Mouse (Mus musculus) forebrain, postnatal 0 days (tissue): ENCODE results near the gene Nup107. TPM values are rescaled to one million over a fixed set of nuclear protein-coding genes. Genes with fewer than 3 reads are reported as not detected.
A peak's percentile ranks its signal among the peaks of the same experiment; 100 is the strongest.

ENCODE experiments used
- ATAC-seq: fragments of 200-750 bp; cut with Nextera tagmentation; 2 replicates; pipeline ENCODE4 v1.8.0; 2017; ENCODE audit warnings: mild to moderate bottlenecking, moderate library complexity
- DNase-seq: peaks from one replicate; pipeline ENCODE4 v3.0.0-alpha.2; 2015
- H3K27ac ChIP-seq: fragments of 300-500 bp; sonication (generic); 2 replicates; pipeline ENCODE4 v1.5.1; 2014; ENCODE audit warnings: low read depth, mild to moderate bottlenecking, antibody characterized with exemption, low read length, moderate library complexity, mixed read lengths
- H3K27me3 ChIP-seq: fragments of 300-500 bp; sonication (generic); 2 replicates; pipeline ENCODE4 v1.6.1; 2014; ENCODE audit warnings: mild to moderate bottlenecking, low read length, mixed read lengths; ENCODE audit not compliant: insufficient read depth
- H3K36me3 ChIP-seq: fragments of 300-500 bp; sonication (generic); 2 replicates; pipeline ENCODE4 v1.6.1; 2014; ENCODE audit warnings: mild to moderate bottlenecking, moderate library complexity; ENCODE audit not compliant: insufficient read depth
- H3K4me1 ChIP-seq: fragments of 300-500 bp; sonication (generic); 2 replicates; pipeline ENCODE4 v1.6.1; 2014; ENCODE audit warnings: antibody characterized with exemption; ENCODE audit not compliant: insufficient read depth
- H3K4me2 ChIP-seq: fragments of 300-500 bp; sonication (generic); 2 replicates; pipeline ENCODE4 v1.6.1; 2014; ENCODE audit warnings: low read depth, mild to moderate bottlenecking, moderate library complexity
- H3K4me3 ChIP-seq: fragments of 300-500 bp; sonication (generic); 2 replicates; pipeline ENCODE4 v1.5.1; 2014; ENCODE audit warnings: low read depth, low read length, mixed read lengths
- H3K9ac ChIP-seq: fragments of 300-500 bp; sonication (generic); 2 replicates; pipeline ENCODE4 v1.6.1; 2014; ENCODE audit warnings: mild to moderate bottlenecking
- H3K9me3 ChIP-seq: fragments of 300-500 bp; sonication (generic); 2 replicates; pipeline ENCODE4 v1.6.1; 2016; ENCODE audit warnings: low read length
- CTCF ChIP-seq: sonication (generic); IDR thresholded peaks from 2 replicates; pipeline ENCODE4 v1.5.1; 2016; ENCODE audit warnings: antibody characterized with exemption, control low read depth, low read depth
- WGBS: fragments of 180-500 bp; shearing (Covaris S2); extraction: QIAGEN DNeasy Blood & Tissue Kit; methylation state at CpG from one replicate; pipeline ENCODE4 v1.1.7; 2014; 5-methylcytosine and 5-hydroxymethylcytosine counted together
- polyA plus RNA-seq: library from polyadenylated mRNA; unstranded; fragments of >200 nt; fragmentation: Nextera tagmentation; extraction: Ambion mirVana; gene quantifications from 2 replicates; pipeline ENCODE4 v1.2.1, GENCODE M21; 2015
- total RNA-seq: library from RNA; depleted of rRNA; stranded (reverse); fragments of >200 nt; gene quantifications from 2 replicates; pipeline ENCODE4 v1.2.3, GENCODE M21; 2014

Gene Nup107
- total and polyA plus RNA-seq, 2 experiments from 2014 or later = 27.1 to 38.8 TPM

DNA sequence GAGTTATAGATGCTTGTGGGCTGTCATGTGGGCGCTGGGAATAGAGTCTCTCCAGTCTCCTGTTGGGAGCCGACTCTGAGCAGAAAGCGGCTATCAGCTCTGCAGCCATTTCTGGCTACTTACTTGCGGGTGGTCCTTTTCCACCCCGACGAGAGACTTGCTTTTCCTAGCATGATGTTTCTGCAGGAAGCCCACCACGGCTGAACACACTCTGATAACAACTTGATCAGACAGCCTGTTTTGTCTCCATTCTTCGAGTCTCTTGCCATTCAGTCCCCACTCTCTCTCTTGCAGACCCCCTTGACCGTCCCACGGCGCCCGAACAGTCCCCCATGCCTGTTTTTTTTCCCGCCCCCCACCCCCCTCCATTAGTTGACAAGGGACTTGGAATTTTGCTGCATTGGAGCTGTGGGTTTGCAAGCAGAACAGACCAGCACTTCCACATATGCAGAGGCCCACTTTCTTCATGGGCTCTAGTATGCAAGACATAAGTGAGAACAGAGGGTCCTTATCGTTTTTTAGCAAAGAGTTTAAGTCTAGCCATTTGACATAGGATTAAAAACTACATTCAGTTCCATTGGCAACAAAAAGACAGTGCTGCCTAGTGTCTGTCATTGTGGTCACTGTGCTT, 59.4 kb downstream of the Nup107 start:
- H3K4me2 ChIP-seq = no peak overlapping the region
- no peak overlapping the region for H3K4me3 ChIP-seq
- peaks cover 18% of the 10 kb centered on the region for H3K36me3 ChIP-seq
- H3K27ac ChIP-seq = no peak overlapping the region
- no peaks in the 10 kb centered on the region for H3K9me3 ChIP-seq
- WGBS = 87% methylated on average over 14 of the region's 14 CpGs
- no peak for TF ChIP-seq CTCF
- ATAC-seq (no peak), DNase-seq (no peak)
- no peak overlapping the region for H3K9ac ChIP-seq
- H3K4me1 ChIP-seq = no peaks in the 10 kb centered on the region
- no peaks in the 10 kb centered on the region for H3K27me3 ChIP-seq

DNA sequence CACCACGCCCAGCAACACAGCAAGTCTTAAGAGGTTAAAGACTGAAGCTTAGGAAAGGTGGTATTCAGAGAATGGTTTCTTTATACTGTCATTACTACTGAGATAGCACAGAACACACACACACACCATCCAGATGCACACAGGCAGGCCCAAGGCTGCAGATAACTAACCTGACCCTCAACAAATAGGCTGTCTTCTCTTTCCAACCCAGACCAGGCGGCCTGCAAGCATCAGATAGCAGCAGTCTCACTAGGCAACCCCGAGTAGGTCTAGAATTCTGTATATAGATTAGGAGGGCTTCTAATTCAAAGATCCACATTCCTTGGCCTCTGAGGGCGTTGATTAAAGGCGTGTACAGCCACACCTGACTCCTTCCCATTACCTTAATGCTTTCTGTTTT, 60.3 kb downstream of the Nup107 start:
- Histone ChIP-seq H3K27ac (no peak overlapping the region), H3K4me2 (no peak overlapping the region), H3K27me3 (no peaks in the 10 kb centered on the region), H3K4me1 (no peaks in the 10 kb centered on the region), H3K36me3 (peaks cover 11% of the 10 kb centered on the region), H3K9ac (no peak overlapping the region), H3K9me3 (no peaks in the 10 kb centered on the region), H3K4me3 (no peak overlapping the region)
- no peak for TF ChIP-seq CTCF
- DNase-seq (no peak), ATAC-seq (no peak)
- 92% methylated on average over 5 of the region's 5 CpGs for WGBS

DNA sequence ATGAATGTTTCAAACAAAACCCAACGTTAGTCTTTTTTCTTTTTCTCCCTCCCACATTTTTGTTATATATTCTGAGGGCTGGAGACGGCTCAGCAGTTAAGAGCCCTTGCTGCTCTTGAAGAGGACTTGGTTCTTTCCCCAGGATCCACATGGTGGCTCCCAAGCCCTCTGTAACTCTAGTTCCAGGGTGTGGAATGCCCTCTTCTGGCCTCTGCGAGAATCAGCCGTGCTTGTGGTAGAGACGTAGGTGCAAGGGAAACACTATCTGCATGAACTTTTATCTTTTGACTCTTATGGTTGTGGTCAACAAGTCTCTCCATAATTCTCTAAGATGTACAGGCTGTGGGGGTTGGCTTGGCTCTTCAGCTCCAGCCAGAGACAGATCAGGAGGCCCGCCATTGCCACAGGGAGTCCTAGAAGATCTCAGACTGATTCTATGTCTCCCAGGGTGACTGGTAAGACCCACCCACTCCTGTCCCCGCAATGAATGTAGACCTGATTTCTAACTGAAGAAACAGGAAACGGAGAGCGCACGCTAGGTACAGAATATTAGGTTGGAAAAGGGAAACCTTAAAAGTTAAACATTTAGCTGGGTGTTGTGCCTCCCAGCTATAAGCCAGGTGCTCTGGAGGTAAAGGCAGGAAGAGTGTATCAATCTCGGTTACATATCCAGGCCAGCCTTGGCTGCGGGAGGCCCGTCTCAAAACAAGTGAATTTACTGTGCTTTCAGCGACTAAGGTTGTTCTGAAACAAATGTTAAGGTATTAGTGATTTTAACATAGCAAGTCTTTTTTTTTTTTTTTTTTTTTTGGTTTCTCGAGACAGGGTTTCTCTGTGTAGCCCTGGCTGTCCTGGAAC, 61.0 kb downstream of the Nup107 start:
- WGBS = 62% methylated on average over 14 of the region's 15 CpGs
- Histone ChIP-seq H3K27ac (no peak overlapping the region), H3K27me3 (no peaks in the 10 kb centered on the region), H3K9ac (no peak overlapping the region), H3K4me1 (no peaks in the 10 kb centered on the region), H3K4me3 (no peak overlapping the region), H3K9me3 (no peaks in the 10 kb centered on the region), H3K4me2 (no peak overlapping the region), H3K36me3 (peaks cover 4% of the 10 kb centered on the region)
- ATAC-seq (peak; percentile 47), DNase-seq (no peak)
- TF ChIP-seq CTCF = peak; percentile 62

DNA sequence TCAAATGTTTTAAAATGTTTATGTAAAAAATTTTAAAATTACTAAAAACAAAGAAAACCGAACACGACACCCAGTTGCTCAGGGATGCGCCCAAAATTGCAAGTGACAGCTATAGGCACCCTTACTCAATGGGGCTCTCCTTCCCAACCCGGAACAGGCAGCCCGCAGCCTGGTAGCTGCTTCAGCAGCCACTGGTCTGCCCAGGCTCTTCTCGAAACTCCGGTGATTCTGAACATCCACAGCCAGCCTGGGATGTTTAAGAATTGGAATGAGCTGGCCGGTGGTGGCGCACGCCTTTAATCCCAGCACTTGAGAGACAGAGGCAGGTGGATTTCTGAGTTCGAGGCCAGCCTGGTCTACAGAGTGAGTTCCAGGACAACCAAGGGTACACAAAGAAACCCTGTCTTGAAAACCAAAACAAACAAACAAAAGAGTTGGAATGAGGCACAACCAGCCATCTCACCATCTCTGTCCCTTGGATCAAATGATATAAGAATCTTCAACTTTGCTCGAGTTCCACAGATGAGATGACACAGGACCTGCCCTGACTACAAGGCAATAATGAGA, 61.8 kb downstream of the Nup107 start:
- no peaks in the 10 kb centered on the region for H3K36me3 ChIP-seq
- WGBS = 95% methylated on average over 12 of the region's 12 CpGs

DNA sequence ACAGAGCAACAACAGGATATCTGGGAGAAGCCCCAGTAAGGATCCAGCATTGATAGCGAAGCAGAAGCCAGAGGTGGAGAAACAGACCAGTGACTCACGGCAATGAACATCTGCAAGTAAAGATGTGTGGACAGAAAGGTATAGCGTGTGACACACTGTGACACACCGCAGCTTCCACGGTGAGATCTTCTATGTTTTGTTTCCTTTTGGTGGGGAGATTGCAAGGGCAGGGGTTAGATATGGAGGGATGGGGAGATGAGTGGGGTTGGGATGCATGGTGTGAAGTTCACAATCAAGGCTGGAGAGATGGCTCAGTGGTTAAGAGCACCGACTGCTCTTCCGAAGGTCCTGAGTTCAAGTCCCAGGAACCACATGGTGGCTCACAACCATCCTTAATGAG, 62.4 kb downstream of the Nup107 start:
- Histone ChIP-seq H3K27ac (no peak overlapping the region), H3K9ac (no peak overlapping the region), H3K9me3 (no peaks in the 10 kb centered on the region), H3K27me3 (no peaks in the 10 kb centered on the region), H3K4me1 (no peaks in the 10 kb centered on the region), H3K4me2 (no peak overlapping the region), H3K4me3 (no peak overlapping the region), H3K36me3 (no peaks in the 10 kb centered on the region)
- 96% methylated on average over 7 of the region's 7 CpGs for WGBS
- no peak for TF ChIP-seq CTCF
- no peak for ATAC-seq
- no peak for DNase-seq

More for the DNA sequence above, 61.8 kb downstream of the Nup107 start:
- no peak overlapping the region for H3K4me3 ChIP-seq
- H3K27ac ChIP-seq = no peak overlapping the region
- H3K9me3 ChIP-seq = no peaks in the 10 kb centered on the region
- H3K4me2 ChIP-seq = no peak overlapping the region
- TF ChIP-seq CTCF = no peak
- ATAC-seq = no peak
- H3K27me3 ChIP-seq = no peaks in the 10 kb centered on the region
- DNase-seq = no peak
- H3K9ac ChIP-seq = no peak overlapping the region
- H3K4me1 ChIP-seq = no peaks in the 10 kb centered on the region

DNA sequence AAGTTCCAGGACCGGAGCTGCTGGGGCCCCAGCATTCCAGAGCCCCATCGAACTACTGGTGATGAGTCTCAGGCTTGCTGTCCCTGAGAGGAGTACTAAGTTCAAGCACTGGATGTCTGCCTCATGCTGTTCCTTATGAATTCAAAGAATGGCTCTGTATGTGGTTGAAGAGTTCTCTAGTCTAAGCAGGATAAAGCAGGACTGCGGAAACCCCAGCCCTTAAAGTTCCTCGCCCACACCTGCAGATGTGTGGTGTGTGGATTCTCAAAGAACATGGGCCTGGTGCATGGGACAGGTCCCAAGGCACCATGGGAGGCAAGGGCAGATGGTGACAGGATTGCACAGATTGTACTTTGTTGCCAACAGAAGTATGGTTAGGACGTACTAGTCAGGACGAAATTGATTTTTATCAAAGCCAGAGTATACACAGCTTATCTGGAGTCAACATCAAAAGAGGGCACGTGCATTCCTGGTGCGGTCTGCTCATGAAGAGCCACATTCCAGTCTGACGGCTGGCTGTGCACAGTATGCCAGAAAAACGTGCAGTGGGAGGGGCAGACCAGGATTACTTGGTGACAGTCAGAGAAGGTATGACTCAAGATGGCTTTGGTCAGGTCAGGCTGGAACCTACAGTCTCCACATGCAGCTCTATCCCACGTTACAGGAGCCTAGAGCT, 63.2 kb downstream of the Nup107 start:
- H3K4me2 ChIP-seq = no peak overlapping the region
- no peak overlapping the region for H3K4me3 ChIP-seq
- no peak for ATAC-seq
- no peaks in the 10 kb centered on the region for H3K36me3 ChIP-seq
- H3K9ac ChIP-seq = no peak overlapping the region
- WGBS = 78% methylated on average over 11 of the region's 11 CpGs
- H3K4me1 ChIP-seq = no peaks in the 10 kb centered on the region
- no peaks in the 10 kb centered on the region for H3K9me3 ChIP-seq
- H3K27ac ChIP-seq = no peak overlapping the region
- no peak for DNase-seq
- no peaks in the 10 kb centered on the region for H3K27me3 ChIP-seq
- no peak for TF ChIP-seq CTCF
